11 mouse cellular contexts compared by ENCODE assay signal in the genomic region with DNA sequence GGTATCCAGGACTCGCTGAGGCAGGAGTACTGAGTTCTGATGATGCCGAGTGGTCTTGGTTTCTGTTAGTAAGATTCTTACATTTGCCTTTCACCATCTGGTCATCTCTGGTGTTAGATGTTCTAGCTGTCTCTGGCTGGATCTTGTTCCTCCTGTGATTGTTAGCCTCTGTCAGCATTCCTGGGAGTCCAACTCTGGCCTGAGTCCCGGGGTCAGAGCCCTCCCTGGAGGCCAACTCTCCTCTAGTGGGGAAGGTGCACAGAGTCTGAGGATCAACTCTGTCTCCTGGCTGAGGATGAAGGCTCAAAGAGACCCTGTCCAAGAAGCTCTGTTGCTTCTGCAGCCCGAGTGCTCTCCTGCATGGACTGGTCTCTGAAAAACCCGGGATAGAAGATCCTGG. TPM values are rescaled to one million over a fixed set of nuclear protein-coding genes. Genes with fewer than 3 reads are reported as not detected.
"Had no signal": no experiment of that assay in that cellular context is flagged by ENCODE, and none has a peak within 500 bp of the region (broad histone marks: within the 10 kb centered on the region; RNA-seq: fewer than 3 reads in every experiment).

No protein-coding gene starts in this region.

RNA-seq across cellular contexts. Expression of a gene that starts 37.8 kb away (rescaled TPM):
- polyA plus RNA-seq: limb, embryonic 11.5 days; liver, adult 2 months; liver, embryonic 14.5 days; liver, embryonic 16.5 days; lung, embryonic 14.5 days; macrophage; midbrain, embryonic 14.5 days; midbrain, embryonic 15.5 days; midbrain, embryonic 16.5 days; midbrain, postnatal 0 days; myocyte had no signal
